Mouse (Mus musculus) CH12.LX (cell line): Measurements from ENCODE around the gene Bean1. TPM values are rescaled to one million over a fixed set of nuclear protein-coding genes. Genes with fewer than 3 reads are reported as not detected.

Experiments
- DNase-seq: peaks from one replicate; pipeline ENCODE4 v3.0.0-alpha.2; 2013; ENCODE audit errors: extremely low read depth
- H3K27ac ChIP-seq: 2 replicates; pipeline ENCODE4 v1.5.1; 2012; ENCODE audit warnings: low read depth, mild to moderate bottlenecking, control low read depth, moderate library complexity; ENCODE audit not compliant: insufficient read depth
- H3K27me3 ChIP-seq: replicated peaks from 2 replicates; pipeline ENCODE3; 2012; ENCODE audit warnings: inconsistent platforms
- H3K36me3 ChIP-seq, 2 experiments: replicated peaks in 1 of 2; 2 replicates each; pipeline versions ENCODE3 to v1.6.1; 2012; ENCODE audit warnings: inconsistent platforms in 1 of 2, low read length in 1 of 2, mild to moderate bottlenecking in 1 of 2, mixed read lengths in 1 of 2, moderate library complexity in 1 of 2; ENCODE audit not compliant: control insufficient read depth in 1 of 2, insufficient read depth in 1 of 2
- H3K4me1 ChIP-seq, 2 experiments: 2 replicates each; pipeline ENCODE4 v1.6.1; 2012; ENCODE audit warnings: inconsistent platforms in 1 of 2, moderate library complexity in 1 of 2; ENCODE audit not compliant: insufficient read depth in 2 of 2, control insufficient read depth in 1 of 2
- H3K4me2 ChIP-seq: 2 replicates; pipeline ENCODE4 v1.6.1; 2012; ENCODE audit warnings: low read depth, mild to moderate bottlenecking, control low read depth; ENCODE audit not compliant: poor library complexity, insufficient read depth, severe bottlenecking
- H3K4me3 ChIP-seq, 3 experiments: fragments of 150-350 bp in 1 of 3; sonication (generic) in 1 of 3; replicated peaks in 1 of 3; 2 replicates each; pipeline versions ENCODE3 to v1.5.1; 2011 to 2012; ENCODE audit warnings: low read depth in 2 of 3, low read length in 2 of 3, mild to moderate bottlenecking in 2 of 3, moderate library complexity in 2 of 3, control low read depth in 1 of 3, improper control_type of control experiment in 1 of 3, inconsistent platforms in 1 of 3, mixed read lengths in 1 of 3; ENCODE audit not compliant: poor library complexity in 1 of 3
- H3K79me2 ChIP-seq: replicated peaks from 2 replicates; pipeline ENCODE4 v1.6.1; 2012; ENCODE audit warnings: mild to moderate bottlenecking, moderate library complexity; ENCODE audit not compliant: control insufficient read depth, poor library complexity, insufficient read depth, severe bottlenecking; ENCODE audit errors: extremely low read depth
- H3K9ac ChIP-seq: 2 replicates; pipeline ENCODE4 v1.6.1; 2012; ENCODE audit warnings: low read depth, mild to moderate bottlenecking, control low read depth, moderate library complexity; ENCODE audit not compliant: insufficient read depth
- H3K9me3 ChIP-seq: replicated peaks from 2 replicates; pipeline ENCODE3; 2012; ENCODE audit warnings: low read length, inconsistent platforms, mixed read lengths
- CHD1 ChIP-seq: IDR thresholded peaks from 2 replicates; pipeline ENCODE4 v1.6.1; 2012; ENCODE audit warnings: low read depth, low read length, improper control_type of control experiment, inconsistent platforms
- CHD2 ChIP-seq: IDR thresholded peaks from 2 replicates; pipeline ENCODE4 v1.6.1; 2011; ENCODE audit warnings: low read length, improper control_type of control experiment
- CTCF ChIP-seq, 2 experiments: IDR thresholded peaks in 1 of 2; conservative IDR thresholded peaks in 1 of 2; 2 replicates each; pipeline ENCODE4 v1.5.1; 2011 to 2012; ENCODE audit warnings: low read depth in 2 of 2, low read length in 2 of 2, improper control_type of control experiment in 1 of 2, inconsistent platforms in 1 of 2, mild to moderate bottlenecking in 1 of 2, moderate library complexity in 1 of 2
- E2F4 ChIP-seq: IDR thresholded peaks from 2 replicates; pipeline ENCODE4 v1.6.1; 2011; ENCODE audit warnings: low read depth, low read length, improper control_type of control experiment; ENCODE audit not compliant: insufficient replicate concordance
- ELF1 ChIP-seq: IDR thresholded peaks from 2 replicates; pipeline ENCODE4 v1.6.1; 2014; ENCODE audit warnings: low read depth, mild to moderate bottlenecking, inconsistent platforms, low read length, improper control_type of control experiment
- EP300 ChIP-seq: IDR thresholded peaks from 2 replicates; pipeline ENCODE4 v1.6.1; 2011; ENCODE audit warnings: low read length, improper control_type of control experiment
- ETS1 ChIP-seq: conservative IDR thresholded peaks from 2 replicates; pipeline ENCODE4 v1.6.1; 2012; ENCODE audit warnings: low read depth, mild to moderate bottlenecking, inconsistent platforms, low read length, improper control_type of control experiment, moderate library complexity
- GABPA ChIP-seq: IDR thresholded peaks from 2 replicates; pipeline ENCODE4 v1.6.1; 2012; ENCODE audit warnings: low read depth, low read length, improper control_type of control experiment, inconsistent platforms; ENCODE audit not compliant: insufficient replicate concordance
- HCFC1 ChIP-seq: IDR thresholded peaks from 2 replicates; pipeline ENCODE4 v1.6.1; 2012; ENCODE audit warnings: low read depth, mild to moderate bottlenecking, inconsistent platforms, low read length, improper control_type of control experiment
- IRF4 ChIP-seq: IDR thresholded peaks from 2 replicates; pipeline ENCODE4 v1.6.1; 2014; ENCODE audit warnings: low read depth, mild to moderate bottlenecking, inconsistent platforms, low read length, improper control_type of control experiment
- JUN ChIP-seq: IDR thresholded peaks from 2 replicates; pipeline ENCODE4 v1.6.1; 2011; ENCODE audit warnings: low read depth, mild to moderate bottlenecking, low read length, improper control_type of control experiment, moderate library complexity; ENCODE audit not compliant: insufficient read depth
- JUND ChIP-seq: conservative IDR thresholded peaks from 2 replicates; pipeline ENCODE4 v1.6.1; 2011; ENCODE audit warnings: low read depth, low read length, improper control_type of control experiment
- KAT2A ChIP-seq: IDR thresholded peaks from 2 replicates; pipeline ENCODE4 v1.6.1; 2012; ENCODE audit warnings: low read length, improper control_type of control experiment, inconsistent platforms; ENCODE audit not compliant: insufficient replicate concordance
- MAX ChIP-seq: IDR thresholded peaks from 2 replicates; pipeline ENCODE4 v1.6.1; 2011; ENCODE audit warnings: low read length, improper control_type of control experiment
- MEF2A ChIP-seq: IDR thresholded peaks from 2 replicates; pipeline ENCODE4 v1.6.1; 2014; ENCODE audit warnings: low read depth, mild to moderate bottlenecking, inconsistent platforms, low read length, improper control_type of control experiment, borderline replicate concordance
- MYC ChIP-seq: IDR thresholded peaks from 2 replicates; pipeline ENCODE4 v1.6.1; 2011; ENCODE audit warnings: low read depth, mild to moderate bottlenecking, improper control_type of control experiment, low read length
- NELFE ChIP-seq: IDR thresholded peaks from 2 replicates; pipeline ENCODE4 v1.6.1; 2011; ENCODE audit warnings: low read depth, low read length, improper control_type of control experiment
- NRF1 ChIP-seq: IDR thresholded peaks from 2 replicates; pipeline ENCODE4 v1.6.1; 2014; ENCODE audit warnings: low read depth, mild to moderate bottlenecking, inconsistent platforms, low read length, improper control_type of control experiment, moderate library complexity
- PAX5 ChIP-seq: IDR thresholded peaks from 2 replicates; pipeline ENCODE4 v1.6.1; 2012; ENCODE audit warnings: low read length, inconsistent platforms, mixed read lengths
- POLR2A ChIP-seq: IDR thresholded peaks from 2 replicates; pipeline ENCODE4 v1.6.1; 2011; ENCODE audit warnings: low read depth, mild to moderate bottlenecking, improper control_type of control experiment, low read length
- POLR2AphosphoS2 ChIP-seq: IDR thresholded peaks from 2 replicates; pipeline ENCODE4 v1.6.1; 2011; ENCODE audit warnings: low read depth, low read length, improper control_type of control experiment
- RAD21 ChIP-seq: IDR thresholded peaks from 2 replicates; pipeline ENCODE4 v1.6.1; 2011; ENCODE audit warnings: low read depth, mild to moderate bottlenecking, low read length, improper control_type of control experiment, moderate library complexity
- SIN3A ChIP-seq: IDR thresholded peaks from 2 replicates; pipeline ENCODE4 v1.6.1; 2012; ENCODE audit warnings: low read length, improper control_type of control experiment, inconsistent platforms
- SMC3 ChIP-seq: IDR thresholded peaks from 2 replicates; pipeline ENCODE4 v1.6.1; 2011; ENCODE audit warnings: low read depth, low read length, improper control_type of control experiment
- TBP ChIP-seq: conservative IDR thresholded peaks from 2 replicates; pipeline ENCODE4 v1.6.1; 2011; ENCODE audit warnings: low read depth, low read length, improper control_type of control experiment
- TCF12 ChIP-seq: IDR thresholded peaks from 2 replicates; pipeline ENCODE4 v1.6.1; 2014; ENCODE audit warnings: low read depth, mild to moderate bottlenecking, inconsistent platforms, low read length, improper control_type of control experiment
- UBTF ChIP-seq: IDR thresholded peaks from 2 replicates; pipeline ENCODE4 v1.6.1; 2012; ENCODE audit warnings: low read depth, mild to moderate bottlenecking, inconsistent platforms, low read length, improper control_type of control experiment, moderate library complexity
- USF1 ChIP-seq: IDR thresholded peaks from 2 replicates; pipeline ENCODE4 v1.6.1; 2014; ENCODE audit warnings: low read depth, mild to moderate bottlenecking, inconsistent platforms, low read length, improper control_type of control experiment
- ZC3H11A ChIP-seq: IDR thresholded peaks from 2 replicates; pipeline ENCODE4 v1.6.1; 2012; ENCODE audit warnings: low read depth, mild to moderate bottlenecking, inconsistent platforms, low read length, improper control_type of control experiment
- ZKSCAN1 ChIP-seq: IDR thresholded peaks from 2 replicates; pipeline ENCODE4 v1.6.1; 2012; ENCODE audit warnings: low read depth, inconsistent platforms, low read length, improper control_type of control experiment, borderline replicate concordance
- ZMIZ1 ChIP-seq: IDR thresholded peaks from 2 replicates; pipeline ENCODE4 v1.6.1; 2012; ENCODE audit warnings: low read depth, mild to moderate bottlenecking, inconsistent platforms, low read length, improper control_type of control experiment
- ZNF384 ChIP-seq: IDR thresholded peaks from 2 replicates; pipeline ENCODE4 v1.6.1; 2012; ENCODE audit warnings: low read depth, low read length, improper control_type of control experiment, inconsistent platforms
- dilution Hi-C: fragments of 300-500 bp; cut with MboI; formaldehyde crosslinking; loops from 2 replicates; pipeline ENCODE4 v1.14.3; 2020; ENCODE audit warnings: low sequenced_read_pairs; ENCODE audit not compliant: extremely low pct_unique_long_range_greater_than_20kb, extremely low pct_ligation_motif_present
- in situ Hi-C: fragments of 300-500 bp; cut with MboI; formaldehyde crosslinking; loops from 3 replicates; pipeline ENCODE4 v1.14.3; 2019; ENCODE audit warnings: low sequenced_read_pairs, low pct_ligation_motif_present, low pct_unique_long_range_greater_than_20kb, mixed read lengths
- polyA plus RNA-seq: library from polyadenylated mRNA; unstranded; fragments of >175 nt; gene quantifications from 2 replicates; pipeline ENCODE4 v1.2.1, GENCODE M21; 2012; ENCODE audit warnings: low read depth; ENCODE audit not compliant: insufficient read length
- total RNA-seq, 2 experiments: library from RNA; depleted of rRNA; stranded (reverse); fragments of 300-350 nt in 1 of 2; fragments of >200 nt in 1 of 2; gene quantifications; 2 replicates each; pipeline ENCODE4 v1.2.3; 2012 to 2014

The Bean1 gene
- total and polyA plus RNA-seq, 3 experiments = not detected

DNA sequence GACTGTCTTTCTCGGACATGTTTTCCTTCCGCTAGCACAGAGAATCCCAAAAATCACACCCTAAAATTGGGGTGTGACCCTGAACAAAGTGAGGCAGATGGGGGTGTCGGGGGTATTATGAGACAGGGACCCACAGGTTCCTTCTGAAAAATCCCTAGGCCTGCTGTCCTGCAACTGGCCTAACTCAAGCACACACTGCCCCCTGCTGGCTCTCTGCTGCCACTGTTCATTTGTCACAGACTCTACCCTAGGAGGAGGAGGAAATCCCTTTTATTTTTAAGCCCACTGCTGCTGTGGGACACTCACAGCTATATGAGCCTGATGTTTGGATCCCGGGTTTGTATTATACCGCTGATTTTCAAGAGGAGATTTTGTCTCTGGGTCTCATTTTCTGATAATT, 49.6 kb downstream of the Bean1 start:
- dilution Hi-C loops = no loop called here
- Histone ChIP-seq H3K4me2 (no peak overlapping the region), H3K79me2 (no peaks in the 10 kb centered on the region), H3K4me1 (peaks cover 0 to 12% of the 10 kb centered on the region in 2 experiments; a peak in 2 of 4 replicates), H3K9me3 (no peaks in the 10 kb centered on the region), H3K4me3 (no peak overlapping the region), H3K9ac (no peak overlapping the region), H3K27me3 (peaks cover 17% of the 10 kb centered on the region), H3K27ac (no peak overlapping the region), H3K36me3 (no peaks in the 10 kb centered on the region)
- DNase-seq = peak; percentile 80
- in situ Hi-C loops = loop anchor here (5.0 kb wide), 2 partner anchors 73 to 123 kb away; no protein-coding TSS in a partner anchor
- TF ChIP-seq GABPA (no peak), MEF2A (no peak), TCF12 (no peak), PAX5 (no peak), CTCF (conservative IDR thresholded peaks at IDR 0.05 in 1 of 2, IDR thresholded peaks at IDR 0.05 in 1 of 2; ENCODE audit: low read depth in 2 of 2, low read length in 2 of 2) (peak; percentile 84 to 92), ZMIZ1 (no peak), NRF1 (no peak), NELFE (no peak), SMC3 (peak; percentile 93), EP300 (no peak), ZC3H11A (peak; percentile 44; the same call in 1 of the 2 replicates), USF1 (no peak), TBP (no peak), SIN3A (no peak), JUND (no peak), CHD1 (no peak), ZKSCAN1 (no peak), MYC (no peak), ZNF384 (no peak), UBTF (no peak), IRF4 (no peak), JUN (no peak), MAX (no peak), POLR2AphosphoS2 (no peak), ETS1 (no peak), CHD2 (no peak), HCFC1 (no peak), E2F4 (no peak), RAD21 (peak; percentile 85), KAT2A (no peak), POLR2A (no peak), ELF1 (no peak)
